Mouse (Mus musculus): ENCODE results near the gene Gtf2h3.

Gene Gtf2h3

GRCm38 (mm10) chr5:124636694-124637093 lies 57.8 kb downstream of the Gtf2h3 start:
- no peak for DNase-seq (ENCODE audit: low spot score in 2 of 2)

- no peak for DNase-seq (ENCODE audit: low spot score in 2 of 2)
Measured at GRCm38 (mm10) chr5:124637300-124637699, 58.4 kb downstream of the Gtf2h3 start.

DNA sequence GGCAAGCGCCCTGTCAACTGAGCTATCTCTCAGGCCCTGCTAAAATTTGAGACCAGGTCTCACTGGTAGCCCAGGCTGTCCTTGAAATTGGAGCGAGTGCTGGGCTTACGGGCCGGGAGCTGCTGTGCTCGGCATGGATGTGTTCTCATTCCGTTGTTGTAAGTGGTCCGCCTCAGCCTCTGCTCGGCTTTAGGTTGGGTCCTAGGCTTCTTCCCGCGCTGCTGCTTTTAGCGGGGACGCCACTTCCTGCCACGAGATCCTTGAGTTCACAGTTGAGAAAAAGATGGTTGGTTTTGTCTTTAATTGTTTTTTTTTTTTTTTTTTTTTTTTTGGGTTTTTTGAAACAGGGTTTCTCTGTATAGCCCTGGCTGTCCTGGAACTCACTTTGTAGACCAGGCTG lies 58.9 kb downstream of the Gtf2h3 start:
- DNase-seq (ENCODE audit: low spot score in 2 of 2): no peak
